Mouse (Mus musculus) frontal cortex, postnatal 25 days (tissue): ENCODE measurements around the gene Derl3.

Experiments used
- DNase-seq, 2 experiments: peaks; one replicate each; pipeline ENCODE4 v3.0.0; 2022; ENCODE audit warnings: low spot score in 2 of 2

Derl3 gene

GRCm38 (mm10) chr10:75941042-75941824 lies 48.0 kb downstream of the Derl3 start:
- DNase-seq, result no peak

GRCm38 (mm10) chr10:75942736-75943477 lies 49.7 kb downstream of the Derl3 start, which contains the start of gene Vpreb3:
Gene Vpreb3 (plus strand): TSS chr10:75943057.
- no peak for DNase-seq

GRCm38 (mm10) chr10:75944066-75944772 lies 51.0 kb downstream of the Derl3 start:
- DNase-seq, result no peak

- no peak for DNase-seq
These were observed 52.0 kb downstream of the Derl3 start for GRCm38 (mm10) chr10:75945213-75945612.
